Mouse (Mus musculus) liver, postnatal 0 days (tissue): Measurements from ENCODE around the gene Lyst. TPM values are rescaled to one million over a fixed set of nuclear protein-coding genes. Genes with fewer than 3 reads are reported as not detected.
A peak's percentile ranks its signal among the peaks of the same experiment; 100 is the strongest.

Source experiments
- ATAC-seq: fragments of 200-750 bp; cut with Nextera tagmentation; 2 replicates; pipeline ENCODE4 v1.8.0; 2017; ENCODE audit warnings: mild to moderate bottlenecking, moderate library complexity
- DNase-seq: peaks from one replicate; pipeline ENCODE4 v3.0.0-alpha.2; 2016
- H3K27ac ChIP-seq: fragments of 300-500 bp; sonication (generic); 2 replicates; pipeline ENCODE4 v1.5.1; 2014; ENCODE audit warnings: antibody characterized with exemption, moderate library complexity, mild to moderate bottlenecking, low read depth
- H3K27me3 ChIP-seq: fragments of 300-500 bp; sonication (generic); 2 replicates; pipeline ENCODE4 v1.6.1; 2014; ENCODE audit warnings: low read length, control low read depth, mixed read lengths; ENCODE audit not compliant: insufficient read depth
- H3K36me3 ChIP-seq: fragments of 300-500 bp; sonication (generic); replicated peaks from 2 replicates; pipeline ENCODE4 v1.6.1; 2014; ENCODE audit warnings: mild to moderate bottlenecking, control low read depth, low read length, moderate library complexity, mixed read lengths; ENCODE audit not compliant: insufficient read depth
- H3K4me1 ChIP-seq: fragments of 300-500 bp; sonication (generic); 2 replicates; pipeline ENCODE4 v1.6.1; 2014; ENCODE audit warnings: antibody characterized with exemption, mild to moderate bottlenecking, control low read depth; ENCODE audit not compliant: insufficient read depth
- H3K4me2 ChIP-seq: fragments of 300-500 bp; sonication (generic); 2 replicates; pipeline ENCODE4 v1.6.1; 2014; ENCODE audit warnings: low read depth, mild to moderate bottlenecking, low read length, moderate library complexity, mixed read lengths
- H3K4me3 ChIP-seq: fragments of 300-500 bp; sonication (generic); 2 replicates; pipeline ENCODE4 v1.5.1; 2014; ENCODE audit warnings: low read depth, low read length
- H3K9ac ChIP-seq: fragments of 300-500 bp; sonication (generic); replicated peaks from 2 replicates; pipeline ENCODE4 v1.6.1; 2014; ENCODE audit warnings: mild to moderate bottlenecking, moderate library complexity
- H3K9me3 ChIP-seq: fragments of 300-500 bp; sonication (generic); 2 replicates; pipeline ENCODE4 v1.6.1; 2016; ENCODE audit warnings: mild to moderate bottlenecking, control low read depth, low read length, mixed read lengths
- CTCF ChIP-seq: sonication (generic); IDR thresholded peaks from 2 replicates; pipeline ENCODE4 v1.5.1; 2016; ENCODE audit warnings: antibody characterized with exemption, low read depth
- EP300 ChIP-seq: IDR thresholded peaks from 2 replicates; pipeline ENCODE4 v1.6.1; 2016; ENCODE audit warnings: antibody characterized with exemption, low read depth, mild to moderate bottlenecking
- WGBS: fragments of 180-500 bp; shearing (Covaris S2); extraction: QIAGEN DNeasy Blood & Tissue Kit; methylation state at CpG from one replicate; pipeline ENCODE4 v1.1.7; 2014; ENCODE audit not compliant: insufficient replicate concordance; 5-methylcytosine and 5-hydroxymethylcytosine counted together
- polyA plus RNA-seq: library from polyadenylated mRNA; unstranded; fragments of >200 nt; fragmentation: Nextera tagmentation; extraction: Ambion mirVana; gene quantifications from 2 replicates; pipeline ENCODE4 v1.2.1, GENCODE M21; 2015

The Lyst gene
- polyA plus RNA-seq, 1 experiment from 2014 or later, result 5.6 TPM

GRCm38 (mm10) chr13:13614235-13614634 lies 24.0 kb downstream of the Lyst start:
- Histone ChIP-seq H3K4me2 (no peak overlapping the region), H3K27ac (no peak overlapping the region), H3K27me3 (no peaks in the 10 kb centered on the region), H3K9ac (no peak overlapping the region), H3K4me1 (no peaks in the 10 kb centered on the region), H3K36me3 (peaks cover 11% of the 10 kb centered on the region), H3K4me3 (no peak overlapping the region), H3K9me3 (no peaks in the 10 kb centered on the region)
- WGBS, result 73% methylated on average over 4 of the region's 4 CpGs
- no peak for ATAC-seq
- DNase-seq, result no peak
- TF ChIP-seq EP300 (no peak), CTCF (no peak)

GRCm38 (mm10) chr13:13621456-13621855 lies 31.3 kb downstream of the Lyst start:
- no peaks in the 10 kb centered on the region for H3K4me1 ChIP-seq
- H3K36me3 ChIP-seq, result peaks cover 10% of the 10 kb centered on the region
- no peaks in the 10 kb centered on the region for H3K27me3 ChIP-seq
- TF ChIP-seq EP300 (no peak), CTCF (peak; percentile 31; the same call in 1 of the 2 replicates)
- ATAC-seq, result no peak
- no peak for DNase-seq
- H3K27ac ChIP-seq, result no peak overlapping the region
- 80% methylated on average over 5 of the region's 5 CpGs for WGBS
- H3K9ac ChIP-seq, result no peak overlapping the region
- H3K4me3 ChIP-seq, result no peak overlapping the region
- H3K9me3 ChIP-seq, result no peaks in the 10 kb centered on the region
- no peak overlapping the region for H3K4me2 ChIP-seq

GRCm38 (mm10) chr13:13622565-13622964 lies 32.4 kb downstream of the Lyst start:
- 52% methylated on average over 3 of the region's 3 CpGs for WGBS
- Histone ChIP-seq H3K9me3 (no peaks in the 10 kb centered on the region), H3K27ac (no peak overlapping the region), H3K4me1 (no peaks in the 10 kb centered on the region), H3K9ac (no peak overlapping the region), H3K27me3 (no peaks in the 10 kb centered on the region), H3K4me3 (no peak overlapping the region), H3K36me3 (0 out of 2 replicates have a peak, but pooled peaks cover 6% of the 10 kb centered on the region), H3K4me2 (no peak overlapping the region)
- TF ChIP-seq CTCF (no peak), EP300 (no peak)
- DNase-seq (no peak), ATAC-seq (no peak)

GRCm38 (mm10) chr13:13633746-13634145 lies 43.5 kb downstream of the Lyst start:
- H3K27ac ChIP-seq, result no peak overlapping the region
- whole genome bisulfite sequencing, result 88% methylated on average over 1 of the region's 1 CpGs
- no peaks in the 10 kb centered on the region for H3K4me1 ChIP-seq
- no peak for DNase-seq
- ATAC-seq, result no peak
- no peaks in the 10 kb centered on the region for H3K27me3 ChIP-seq
- no peaks in the 10 kb centered on the region for H3K9me3 ChIP-seq
- no peak for TF ChIP-seq EP300
- TF ChIP-seq CTCF, result no peak
- no peak overlapping the region for H3K4me3 ChIP-seq
- no peak overlapping the region for H3K4me2 ChIP-seq
- peaks cover 38% of the 10 kb centered on the region for H3K36me3 ChIP-seq
- H3K9ac ChIP-seq, result no peak overlapping the region

DNA sequence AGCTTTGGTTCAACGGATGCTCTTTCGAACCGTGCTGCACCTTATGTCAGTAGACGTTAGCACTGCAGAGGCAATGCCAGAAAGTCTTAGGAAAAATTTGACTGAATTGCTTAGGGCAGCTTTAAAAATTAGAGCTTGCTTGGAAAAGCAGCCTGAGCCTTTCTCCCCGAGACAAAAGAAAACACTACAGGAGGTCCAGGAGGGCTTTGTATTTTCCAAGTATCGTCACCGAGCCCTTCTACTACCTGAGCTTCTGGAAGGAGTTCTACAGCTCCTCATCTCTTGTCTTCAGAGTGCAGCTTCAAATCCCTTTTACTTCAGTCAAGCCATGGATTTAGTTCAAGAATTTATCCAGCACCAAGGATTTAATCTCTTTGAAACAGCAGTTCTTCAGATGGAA lies 44.5 kb downstream of the Lyst start:
- no peaks in the 10 kb centered on the region for H3K4me1 ChIP-seq
- H3K4me2 ChIP-seq, result no peak overlapping the region
- TF ChIP-seq EP300 (no peak), CTCF (no peak)
- H3K27ac ChIP-seq, result no peak overlapping the region
- H3K9ac ChIP-seq, result no peak overlapping the region
- no peak overlapping the region for H3K4me3 ChIP-seq
- DNase-seq, result no peak
- H3K9me3 ChIP-seq, result no peaks in the 10 kb centered on the region
- 88% methylated on average over 7 of the region's 7 CpGs for WGBS
- ATAC-seq, result no peak
- H3K36me3 ChIP-seq, result peaks cover 37% of the 10 kb centered on the region
- H3K27me3 ChIP-seq, result no peaks in the 10 kb centered on the region

DNA sequence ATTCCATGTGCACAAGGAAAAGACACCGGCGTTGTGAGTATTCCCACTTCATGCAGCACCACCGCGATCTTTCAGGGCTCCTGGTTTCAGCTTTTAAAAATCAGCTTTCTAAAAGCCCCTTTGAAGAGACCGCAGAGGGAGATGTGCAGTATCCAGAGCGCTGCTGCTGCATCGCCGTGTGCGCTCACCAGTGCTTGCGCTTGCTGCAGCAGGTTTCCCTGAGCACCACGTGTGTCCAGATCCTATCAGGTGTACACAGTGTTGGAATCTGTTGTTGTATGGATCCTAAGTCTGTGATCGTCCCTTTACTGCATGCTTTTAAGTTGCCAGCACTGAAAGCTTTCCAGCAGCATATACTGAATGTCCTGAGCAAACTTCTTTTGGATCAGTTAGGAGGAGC lies 45.0 kb downstream of the Lyst start:
- no peak for ATAC-seq
- H3K27me3 ChIP-seq, result no peaks in the 10 kb centered on the region
- no peak for TF ChIP-seq EP300
- no peak for TF ChIP-seq CTCF
- no peak overlapping the region for H3K27ac ChIP-seq
- DNase-seq, result no peak
- no peak overlapping the region for H3K4me3 ChIP-seq
- H3K4me2 ChIP-seq, result no peak overlapping the region
- WGBS, result 81% methylated on average over 12 of the region's 12 CpGs
- H3K4me1 ChIP-seq, result no peaks in the 10 kb centered on the region
- no peaks in the 10 kb centered on the region for H3K9me3 ChIP-seq
- peaks cover 37% of the 10 kb centered on the region for H3K36me3 ChIP-seq
- no peak overlapping the region for H3K9ac ChIP-seq

DNA sequence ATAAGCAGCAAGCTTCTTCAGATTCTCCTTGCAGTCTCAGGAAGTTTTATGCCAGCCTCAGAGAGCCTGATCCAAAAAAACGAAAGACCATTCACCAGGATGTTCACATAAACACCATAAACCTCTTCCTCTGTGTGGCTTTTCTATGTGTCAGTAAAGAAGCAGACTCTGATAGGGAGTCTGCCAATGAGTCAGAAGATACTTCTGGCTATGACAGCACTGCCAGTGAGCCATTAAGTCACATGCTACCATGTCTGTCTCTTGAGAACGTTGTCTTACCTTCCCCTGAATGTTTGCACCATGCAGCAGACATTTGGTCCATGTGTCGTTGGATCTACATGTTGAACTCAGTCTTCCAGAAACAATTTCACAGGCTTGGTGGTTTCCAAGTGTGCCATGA lies 47.4 kb downstream of the Lyst start:
- 80% methylated on average over 3 of the region's 3 CpGs for WGBS
- Histone ChIP-seq H3K27me3 (no peaks in the 10 kb centered on the region), H3K4me3 (no peak overlapping the region), H3K9me3 (no peaks in the 10 kb centered on the region), H3K4me2 (no peak overlapping the region), H3K36me3 (peaks cover 43% of the 10 kb centered on the region), H3K9ac (no peak overlapping the region), H3K27ac (no peak overlapping the region), H3K4me1 (no peaks in the 10 kb centered on the region)
- no peak for TF ChIP-seq EP300
- TF ChIP-seq CTCF, result no peak
- ATAC-seq (no peak), DNase-seq (no peak)
